Mouse (Mus musculus): Measurements from ENCODE around the gene Acad10. TPM values are rescaled to one million over a fixed set of nuclear protein-coding genes. Genes with fewer than 3 reads are reported as not detected.
A peak's percentile ranks its signal among the peaks of the same experiment; 100 is the strongest.

Acad10 gene
- polyA plus RNA-seq, 1 experiment from 2014 or later, result 1.9 TPM

GRCm38 (mm10) chr5:121594714-121595313 lies 65.5 kb downstream of the Acad10 start:
- Histone ChIP-seq H3K9me3 (no peaks in the 10 kb centered on the region), H3K4me2 (peak overlapping the region; percentile 75), H3K4me3 (no peak overlapping the region), H3K9ac (no peak overlapping the region), H3K27me3 (no peaks in the 10 kb centered on the region), H3K36me3 (0 out of 2 replicates have a peak, but pooled peaks cover 6% of the 10 kb centered on the region), H3K4me1 (peaks cover 26% of the 10 kb centered on the region), H3K27ac (peak overlapping the region; percentile 89)
- 81% methylated on average over 6 of the region's 6 CpGs for WGBS
- ATAC-seq (ENCODE audit: insufficient number of reproducible peaks, insufficient read depth, low FRiP score, low TSS enrichment, low read depth), result no peak

GRCm38 (mm10) chr5:121593451-121594401 lies 66.6 kb downstream of the Acad10 start, which contains the start of gene Aldh2:
TSS of gene Aldh2 (minus strand) at chr5:121593824.
- Histone ChIP-seq H3K9me3 (no peaks in the 10 kb centered on the region), H3K36me3 (0 out of 2 replicates have a peak, but pooled peaks cover 6% of the 10 kb centered on the region), H3K4me1 (peaks cover 26% of the 10 kb centered on the region), H3K4me2 (peak within 1 kb of the TSS; percentile 75), H3K27ac (peak within 1 kb of the TSS; percentile 89), H3K9ac (peak within 1 kb of the TSS; percentile 78), H3K4me3 (peak within 1 kb of the TSS; percentile 76), H3K27me3 (no peaks in the 10 kb centered on the region)
- 2% methylated on average over 47 of the region's 47 CpGs for WGBS
- ATAC-seq (ENCODE audit: insufficient number of reproducible peaks, insufficient read depth, low FRiP score, low TSS enrichment, low read depth), result peak; percentile 85

GRCm38 (mm10) chr5:121592816-121593407 lies 67.4 kb downstream of the Acad10 start:
- Histone ChIP-seq H3K9me3 (no peaks in the 10 kb centered on the region), H3K4me3 (peak overlapping the region; percentile 76), H3K27ac (peak overlapping the region; percentile 89), H3K36me3 (0 out of 2 replicates have a peak, but pooled peaks cover 6% of the 10 kb centered on the region), H3K4me1 (peaks cover 26% of the 10 kb centered on the region), H3K4me2 (peak overlapping the region; percentile 75), H3K27me3 (no peaks in the 10 kb centered on the region), H3K9ac (peak overlapping the region; percentile 78)
- WGBS, result 2% methylated on average over 33 of the region's 33 CpGs
- ATAC-seq (ENCODE audit: insufficient number of reproducible peaks, insufficient read depth, low FRiP score, low TSS enrichment, low read depth), result 0 out of 2 replicates have a peak, but pooled peaks have one; percentile 37

- 53% methylated on average over 11 of the region's 11 CpGs for WGBS
- H3K4me1 ChIP-seq, result peaks cover 29% of the 10 kb centered on the region
- H3K27ac ChIP-seq, result no peak overlapping the region
- H3K36me3 ChIP-seq, result 0 out of 2 replicates have a peak, but pooled peaks cover 6% of the 10 kb centered on the region
- H3K27me3 ChIP-seq, result no peaks in the 10 kb centered on the region
- peak overlapping the region; percentile 75 for H3K4me2 ChIP-seq
- peak overlapping the region; percentile 76 for H3K4me3 ChIP-seq
- ATAC-seq (ENCODE audit: insufficient number of reproducible peaks, insufficient read depth, low FRiP score, low TSS enrichment, low read depth), result no peak
- peak overlapping the region; percentile 78; the same call in 1 of the 2 replicates for H3K9ac ChIP-seq
- H3K9me3 ChIP-seq, result no peaks in the 10 kb centered on the region
Observed at GRCm38 (mm10) chr5:121592064-121592815, 68.1 kb downstream of the Acad10 start.

GRCm38 (mm10) chr5:121591417-121592063 lies 68.8 kb downstream of the Acad10 start:
- Histone ChIP-seq H3K27me3 (no peaks in the 10 kb centered on the region), H3K4me1 (peaks cover 36% of the 10 kb centered on the region), H3K4me2 (peak overlapping the region; percentile 75; the same call in 1 of the 2 replicates), H3K4me3 (0 out of 2 replicates have a peak overlapping the region, but pooled peaks have one; percentile 76), H3K27ac (no peak overlapping the region), H3K9ac (no peak overlapping the region), H3K36me3 (0 out of 2 replicates have a peak, but pooled peaks cover 6% of the 10 kb centered on the region), H3K9me3 (no peaks in the 10 kb centered on the region)
- WGBS, result 78% methylated on average over 11 of the region's 11 CpGs
- ATAC-seq (ENCODE audit: insufficient number of reproducible peaks, insufficient read depth, low FRiP score, low TSS enrichment, low read depth), result no peak

- no peak overlapping the region for H3K9ac ChIP-seq
- no peak overlapping the region for H3K4me2 ChIP-seq
- no peak overlapping the region for H3K4me3 ChIP-seq
- 84% methylated on average over 6 of the region's 6 CpGs for WGBS
- H3K27me3 ChIP-seq, result no peaks in the 10 kb centered on the region
- H3K4me1 ChIP-seq, result peaks cover 40% of the 10 kb centered on the region
- 0 out of 2 replicates have a peak, but pooled peaks cover 6% of the 10 kb centered on the region for H3K36me3 ChIP-seq
- no peaks in the 10 kb centered on the region for H3K9me3 ChIP-seq
- no peak overlapping the region for H3K27ac ChIP-seq
- no peak for ATAC-seq (ENCODE audit: insufficient number of reproducible peaks, insufficient read depth, low FRiP score, low TSS enrichment, low read depth)
Observed at GRCm38 (mm10) chr5:121589928-121590327, 70.4 kb downstream of the Acad10 start.

GRCm38 (mm10) chr5:121586400-121587039 lies 73.8 kb downstream of the Acad10 start:
- H3K27me3 ChIP-seq, result no peaks in the 10 kb centered on the region
- no peak for ATAC-seq (ENCODE audit: insufficient number of reproducible peaks, insufficient read depth, low FRiP score, low TSS enrichment, low read depth)
- peaks cover 34% of the 10 kb centered on the region for H3K4me1 ChIP-seq
- no peaks in the 10 kb centered on the region for H3K9me3 ChIP-seq
- H3K36me3 ChIP-seq, result 0 out of 2 replicates have a peak, but pooled peaks cover 6% of the 10 kb centered on the region
- no peak overlapping the region for H3K4me2 ChIP-seq
- no peak overlapping the region for H3K9ac ChIP-seq
- no peak overlapping the region; the same call in 1 of the 2 replicates for H3K27ac ChIP-seq
- no peak overlapping the region for H3K4me3 ChIP-seq
- 62% methylated on average over 6 of the region's 6 CpGs for WGBS

GRCm38 (mm10) chr5:121585699-121586098 lies 74.6 kb downstream of the Acad10 start:
- Histone ChIP-seq H3K27me3 (no peaks in the 10 kb centered on the region), H3K4me1 (peaks cover 30% of the 10 kb centered on the region), H3K9ac (no peak overlapping the region), H3K36me3 (peaks cover 9% of the 10 kb centered on the region), H3K4me2 (no peak overlapping the region), H3K27ac (no peak overlapping the region), H3K4me3 (no peak overlapping the region), H3K9me3 (no peaks in the 10 kb centered on the region)
- ATAC-seq (ENCODE audit: insufficient number of reproducible peaks, insufficient read depth, low FRiP score, low TSS enrichment, low read depth), result no peak
- WGBS, result 87% methylated on average over 5 of the region's 5 CpGs

GRCm38 (mm10) chr5:121585005-121585404 lies 75.3 kb downstream of the Acad10 start:
- no peak overlapping the region for H3K4me3 ChIP-seq
- WGBS, result 94% methylated on average over 10 of the region's 10 CpGs
- H3K4me2 ChIP-seq, result no peak overlapping the region
- no peaks in the 10 kb centered on the region for H3K27me3 ChIP-seq
- ATAC-seq (ENCODE audit: insufficient number of reproducible peaks, insufficient read depth, low FRiP score, low TSS enrichment, low read depth), result no peak
- no peak overlapping the region for H3K27ac ChIP-seq
- H3K9ac ChIP-seq, result no peak overlapping the region
- H3K4me1 ChIP-seq, result peaks cover 30% of the 10 kb centered on the region
- peaks cover 11% of the 10 kb centered on the region for H3K36me3 ChIP-seq
- H3K9me3 ChIP-seq, result no peaks in the 10 kb centered on the region

Data from embryonic facial prominence, embryonic 13.5 days (tissue).